Mouse (Mus musculus) lung, embryonic 14.5 days (tissue): ENCODE measurements around the gene Platr17. TPM values are rescaled to one million over a fixed set of nuclear protein-coding genes. Genes with fewer than 3 reads are reported as not detected.
"Not testable (repeated sequence)": the region's sequence is repeated elsewhere in the genome, so short reads cannot be mapped to it uniquely, and the experiment has no call there.

Experiments used
- ATAC-seq: fragments of 200-750 bp; cut with Nextera tagmentation; 2 replicates; pipeline ENCODE4 v1.8.0; 2017; ENCODE audit warnings: mild to moderate bottlenecking, moderate TSS enrichment, moderate library complexity; ENCODE audit not compliant: insufficient read depth
- DNase-seq: peaks from one replicate; pipeline ENCODE4 v3.0.0-alpha.2; 2015
- H3K27ac ChIP-seq: fragments of 300-500 bp; sonication (generic); 2 replicates; pipeline ENCODE4 v1.5.1; 2014; ENCODE audit warnings: low read depth, mild to moderate bottlenecking, moderate library complexity
- H3K27me3 ChIP-seq: fragments of 300-500 bp; sonication (generic); 2 replicates; pipeline ENCODE4 v1.6.1; 2014; ENCODE audit warnings: low read length, control low read depth; ENCODE audit not compliant: insufficient read depth
- H3K36me3 ChIP-seq: fragments of 300-500 bp; sonication (generic); 2 replicates; pipeline ENCODE4 v1.6.1; 2014; ENCODE audit warnings: control low read depth; ENCODE audit not compliant: insufficient read depth
- H3K4me1 ChIP-seq: fragments of 300-500 bp; sonication (generic); 2 replicates; pipeline ENCODE4 v1.6.1; 2014; ENCODE audit warnings: antibody characterized with exemption, control low read depth; ENCODE audit not compliant: insufficient read depth
- H3K4me2 ChIP-seq: fragments of 300-500 bp; sonication (generic); 2 replicates; pipeline ENCODE4 v1.6.1; 2014; ENCODE audit warnings: mild to moderate bottlenecking
- H3K4me3 ChIP-seq: fragments of 300-500 bp; sonication (generic); 2 replicates; pipeline ENCODE4 v1.5.1; 2014; ENCODE audit warnings: low read depth, low read length
- H3K9ac ChIP-seq: fragments of 300-500 bp; sonication (generic); 2 replicates; pipeline ENCODE4 v1.6.1; 2014
- H3K9me3 ChIP-seq: fragments of 300-500 bp; sonication (generic); 2 replicates; pipeline ENCODE4 v1.6.1; 2016; ENCODE audit warnings: low read depth, low read length, control low read depth
- CTCF ChIP-seq: IDR thresholded peaks from 2 replicates; pipeline ENCODE4 v1.5.1; 2016; ENCODE audit warnings: antibody characterized with exemption, low read depth
- WGBS: fragments of 180-500 bp; shearing (Covaris S2); extraction: QIAGEN DNeasy Blood & Tissue Kit; methylation state at CpG from one replicate; pipeline ENCODE4 v1.1.7; 2014; 5-methylcytosine and 5-hydroxymethylcytosine counted together
- polyA plus RNA-seq: library from polyadenylated mRNA; unstranded; fragments of >200 nt; fragmentation: Nextera tagmentation; extraction: Ambion mirVana; gene quantifications from 2 replicates; pipeline ENCODE4 v1.2.1, GENCODE M21; 2014

Platr17 gene
- polyA plus RNA-seq, 1 experiment from 2014 or later = 0.32 TPM

DNA sequence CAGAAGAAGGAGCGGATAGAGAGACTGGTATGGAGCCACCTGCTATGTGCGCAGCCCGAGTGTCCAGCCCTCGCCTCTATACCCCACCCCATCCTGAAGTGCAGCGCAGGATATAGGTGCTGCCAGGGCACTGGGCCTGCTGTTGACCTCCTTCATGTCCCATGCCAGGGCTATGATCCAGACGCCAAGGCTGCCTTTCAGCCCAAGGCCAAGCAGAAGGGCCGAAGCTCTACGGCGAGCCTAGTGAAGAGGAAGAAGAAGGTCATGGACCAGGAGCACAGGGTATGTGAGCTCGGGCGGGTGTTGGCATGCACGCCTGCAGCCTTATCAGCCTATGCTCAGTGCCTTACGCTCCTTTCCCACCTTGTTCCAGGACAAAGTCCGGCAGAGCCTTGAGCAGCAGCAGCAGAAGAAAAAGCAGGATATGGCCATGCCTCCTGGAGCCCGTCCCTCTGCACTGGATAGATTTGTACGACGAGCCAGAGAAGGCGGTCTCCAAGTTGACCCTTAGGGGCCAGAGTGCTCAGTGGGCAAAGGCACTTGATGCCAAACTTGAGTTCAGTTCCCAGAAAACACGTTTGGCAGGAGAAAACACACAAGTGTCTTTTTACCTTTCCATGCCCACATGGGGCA, 44.1 kb downstream of the Platr17 start:
- DNase-seq = no peak

DNA sequence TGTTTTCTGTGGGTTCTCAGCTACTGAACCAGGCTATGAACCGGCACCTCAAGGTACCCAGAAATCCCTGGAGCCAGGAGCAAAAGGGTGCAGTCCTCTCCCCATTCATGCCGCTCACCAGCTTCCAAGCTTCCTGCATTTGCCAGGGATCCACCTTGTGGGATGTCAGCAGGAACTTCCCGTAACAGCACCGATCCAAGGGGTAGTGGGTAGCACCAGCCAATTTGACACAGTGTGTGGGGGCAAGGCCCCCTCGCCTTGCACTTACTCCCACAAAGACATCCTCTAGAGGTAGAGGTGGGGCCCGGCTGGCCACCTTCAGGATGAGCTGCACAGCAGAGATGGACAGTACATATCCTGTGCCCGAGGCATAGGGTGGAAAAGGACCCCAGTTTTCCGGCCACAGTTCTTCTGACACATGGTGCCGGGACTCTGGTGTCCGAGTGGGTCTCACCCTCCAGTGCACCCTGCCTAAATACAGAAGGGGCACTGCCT, 45.2 kb downstream of the Platr17 start:
- 72% methylated on average over 10 of the region's 10 CpGs for WGBS
- Histone ChIP-seq H3K27me3 (no peaks in the 10 kb centered on the region), H3K4me2 (peak overlapping the region; percentile 100), H3K9ac (peak overlapping the region; percentile 53; the same call in 1 of the 2 replicates), H3K4me3 (peak overlapping the region; percentile 40), H3K27ac (0 out of 2 replicates have a peak overlapping the region, but pooled peaks have one; percentile 85), H3K4me1 (peaks cover 24% of the 10 kb centered on the region; the same call in 1 of the 2 replicates), H3K36me3 (peaks cover 67% of the 10 kb centered on the region), H3K9me3 (no peaks in the 10 kb centered on the region)
- ATAC-seq (no peak), DNase-seq (no peak)
- no peak for TF ChIP-seq CTCF

More for the DNA sequence above, 44.1 kb downstream of the Platr17 start:
- peaks cover 70% of the 10 kb centered on the region for H3K36me3 ChIP-seq
- no peak for ATAC-seq
- no peaks in the 10 kb centered on the region for H3K9me3 ChIP-seq
- WGBS = 84% methylated on average over 19 of the region's 19 CpGs
- no peak overlapping the region for H3K4me2 ChIP-seq
- H3K4me1 ChIP-seq = peaks cover 18% of the 10 kb centered on the region; the same call in 1 of the 2 replicates
- no peak overlapping the region for H3K9ac ChIP-seq
- no peak overlapping the region for H3K27ac ChIP-seq
- TF ChIP-seq CTCF = no peak
- no peak overlapping the region for H3K4me3 ChIP-seq
- no peaks in the 10 kb centered on the region for H3K27me3 ChIP-seq

DNA sequence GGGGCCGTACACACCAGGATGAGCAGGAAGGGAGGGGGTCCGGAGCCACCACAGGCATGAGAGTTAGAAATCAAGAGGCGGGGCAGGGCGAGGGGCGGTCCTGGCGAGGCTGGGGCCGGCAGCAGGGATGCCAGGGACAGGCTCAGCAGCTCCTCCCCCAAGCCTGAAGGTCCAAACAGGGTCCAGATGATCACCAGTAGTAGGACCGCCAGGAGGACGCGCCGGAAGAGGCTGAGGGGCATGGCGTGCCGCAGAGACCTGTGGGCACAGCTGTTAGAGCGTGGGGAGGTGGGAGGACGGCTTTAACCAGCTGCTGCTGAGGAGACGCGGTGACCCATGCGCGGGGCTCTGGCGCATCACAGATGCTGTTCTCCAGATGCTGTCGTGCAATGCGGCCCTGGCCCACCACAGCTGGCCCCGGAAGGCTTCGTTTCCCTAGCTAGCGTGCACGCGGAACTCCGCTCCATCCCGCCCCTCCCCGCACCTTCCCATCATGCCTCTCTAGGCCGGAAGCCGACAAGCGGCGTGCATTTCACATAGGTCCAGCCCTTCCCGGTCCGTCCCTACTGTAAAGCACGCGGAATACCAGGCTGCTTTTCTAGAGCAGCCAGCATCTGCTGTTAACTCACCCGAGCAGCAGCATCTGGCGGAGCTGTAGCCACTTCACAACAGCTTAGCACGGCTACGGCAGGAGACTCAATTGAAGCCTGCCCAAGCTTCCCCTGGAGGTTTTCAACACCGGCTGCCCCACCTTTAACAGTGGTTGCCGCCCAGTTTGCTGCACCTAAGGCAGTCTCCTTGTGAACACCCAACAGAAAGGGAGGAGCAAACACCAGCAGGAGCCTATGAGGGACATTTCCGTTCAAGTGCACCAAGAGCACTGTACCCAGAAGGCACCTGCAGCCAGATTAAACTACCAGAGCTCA, 46.3 kb downstream of the Platr17 start, which contains the start of gene B3galt4:
Gene B3galt4, minus strand, starts transcription at position 468 of the 926 bp plus-strand sequence.
- Histone ChIP-seq H3K9ac (peak within 1 kb of the TSS; percentile 99), H3K4me1 (peaks cover 24% of the 10 kb centered on the region; the same call in 1 of the 2 replicates), H3K4me3 (peak within 1 kb of the TSS; percentile 40), H3K36me3 (peaks cover 66% of the 10 kb centered on the region), H3K27me3 (no peaks in the 10 kb centered on the region), H3K27ac (peak within 1 kb of the TSS; percentile 85), H3K9me3 (no peaks in the 10 kb centered on the region), H3K4me2 (peak within 1 kb of the TSS; percentile 100)
- peak; percentile 83 for ATAC-seq
- under 1% methylated on average over 45 of the region's 45 CpGs for WGBS
- peak; percentile 21; the same call in 1 of the 2 replicates for TF ChIP-seq CTCF
- peak; percentile 92 for DNase-seq

DNA sequence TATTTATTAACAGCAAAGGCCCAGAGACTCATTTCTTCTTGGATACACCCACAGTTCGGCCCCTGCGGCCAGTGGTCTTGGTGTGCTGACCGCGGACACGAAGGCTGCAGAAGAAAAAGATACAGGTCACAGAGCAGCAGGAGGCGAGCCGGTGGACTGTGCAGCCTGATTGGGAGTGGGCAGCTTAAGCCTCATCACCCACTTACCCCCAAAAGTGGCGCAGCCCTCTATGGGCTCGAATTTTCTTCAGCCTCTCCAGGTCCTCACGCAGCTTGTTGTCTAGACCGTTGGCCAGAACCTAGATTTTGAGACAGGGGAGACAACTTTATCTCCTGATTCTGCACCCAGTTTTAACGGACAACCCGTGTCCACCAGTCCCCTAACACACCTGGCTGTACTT, 47.1 kb downstream of the Platr17 start:
- WGBS = 70% methylated on average over 13 of the region's 13 CpGs
- H3K27ac ChIP-seq = 0 out of 2 replicates have a peak overlapping the region, but pooled peaks have one; percentile 85
- not testable (repeated sequence) for H3K9me3 ChIP-seq, DNase-seq, ATAC-seq, H3K27me3 ChIP-seq
- H3K4me3 ChIP-seq = peak overlapping the region; percentile 40
- peaks cover 61% of the 10 kb centered on the region for H3K36me3 ChIP-seq
- H3K4me2 ChIP-seq = peak overlapping the region; percentile 100
- H3K4me1 ChIP-seq = peaks cover 26% of the 10 kb centered on the region; the same call in 1 of the 2 replicates
- H3K9ac ChIP-seq = peak overlapping the region; percentile 99; the same call in 1 of the 2 replicates

DNA sequence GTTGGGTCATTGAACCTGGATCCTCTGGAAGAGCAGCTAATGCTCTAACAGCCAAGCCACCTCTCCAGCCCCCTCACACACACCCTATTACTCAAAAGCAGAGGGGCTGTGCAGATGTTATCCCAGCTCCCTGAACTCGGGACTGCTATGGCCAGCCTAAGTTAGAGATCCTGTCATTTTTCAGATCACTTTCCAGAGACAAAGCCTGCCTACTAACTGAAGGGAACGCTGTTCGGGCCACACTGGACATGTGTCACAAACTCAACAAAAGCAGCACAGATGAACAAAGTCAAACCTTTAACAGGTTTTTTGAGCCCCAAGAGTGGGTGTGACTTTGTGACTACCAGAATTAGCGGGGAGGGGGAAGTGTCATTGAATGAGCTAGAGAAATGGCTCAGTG, 47.9 kb downstream of the Platr17 start:
- Histone ChIP-seq H3K36me3 (peaks cover 59% of the 10 kb centered on the region), H3K4me3 (peak overlapping the region; percentile 99; the same call in 1 of the 2 replicates), H3K4me1 (peaks cover 26% of the 10 kb centered on the region; the same call in 1 of the 2 replicates), H3K27ac (no peak overlapping the region; the same call in 1 of the 2 replicates), H3K9ac (peak overlapping the region; percentile 99), H3K27me3 (no peaks in the 10 kb centered on the region), H3K9me3 (no peaks in the 10 kb centered on the region), H3K4me2 (peak overlapping the region; percentile 100)
- ATAC-seq (no peak), DNase-seq (no peak)
- no peak for TF ChIP-seq CTCF
- WGBS = 65% methylated on average over 4 of the region's 4 CpGs

DNA sequence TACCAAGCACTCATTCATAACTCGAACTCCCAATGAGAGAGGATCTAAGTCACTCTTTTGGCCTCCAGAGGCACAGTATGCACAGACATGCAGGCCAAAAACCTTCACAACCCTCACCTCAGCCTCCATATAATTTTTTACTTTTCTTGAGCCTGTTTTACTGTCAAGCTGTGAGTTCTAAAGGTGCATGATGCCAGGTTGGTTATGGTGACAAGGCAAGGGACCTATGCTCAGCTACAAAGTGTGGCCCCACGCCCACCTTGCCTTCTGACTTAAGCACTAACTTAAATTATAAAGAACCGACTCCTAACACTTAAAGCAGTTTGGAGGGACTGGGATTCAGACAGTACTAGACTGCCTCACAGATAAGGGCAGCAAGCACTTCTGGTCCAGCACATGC, 48.4 kb downstream of the Platr17 start:
- H3K4me2 ChIP-seq = peak overlapping the region; percentile 100
- peaks cover 57% of the 10 kb centered on the region for H3K36me3 ChIP-seq
- ATAC-seq (no peak), DNase-seq (no peak)
- 80% methylated on average over 3 of the region's 3 CpGs for WGBS
- no peak for TF ChIP-seq CTCF
- no peaks in the 10 kb centered on the region for H3K9me3 ChIP-seq
- no peaks in the 10 kb centered on the region for H3K27me3 ChIP-seq
- H3K9ac ChIP-seq = peak overlapping the region; percentile 99
- peak overlapping the region; percentile 99 for H3K4me3 ChIP-seq
- H3K4me1 ChIP-seq = peaks cover 26% of the 10 kb centered on the region; the same call in 1 of the 2 replicates
- no peak overlapping the region; the same call in 1 of the 2 replicates for H3K27ac ChIP-seq
